Mouse (Mus musculus) lung, adult 18-20 months (tissue): ENCODE results near the gene Tha1.

Source experiments
- DNase-seq, 2 experiments: peaks; one replicate each; pipeline ENCODE4 v3.0.0; 2022; ENCODE audit warnings: mixed read lengths in 2 of 2

Tha1 gene

GRCm38 (mm10) chr11:117823411-117823810, 49.9 kb downstream of the Tha1 start:
- DNase-seq = no peak

DNA sequence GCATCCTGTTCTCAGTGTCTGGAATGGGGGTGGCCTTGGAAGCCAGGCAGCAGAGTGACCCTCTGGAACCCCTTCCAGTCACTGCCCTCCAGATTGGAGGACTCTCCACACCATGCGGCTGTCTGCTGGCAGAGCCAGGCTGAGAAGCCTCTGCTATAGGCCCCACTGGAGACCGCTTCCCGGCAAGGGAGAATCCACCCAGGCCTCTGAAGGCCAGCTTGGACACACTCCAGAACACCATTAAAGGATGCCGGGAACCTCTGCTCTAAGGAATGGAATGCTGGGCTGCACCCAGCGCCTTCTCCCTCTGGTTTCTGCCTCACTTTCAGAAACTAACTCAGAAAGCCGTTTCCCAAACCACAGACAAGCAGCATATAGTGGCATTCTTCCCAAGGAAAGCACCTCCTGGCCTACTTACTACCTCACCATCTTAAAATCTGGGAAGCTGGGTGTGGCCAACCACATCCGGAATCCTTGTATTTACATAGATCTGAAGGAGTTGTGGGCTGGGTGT, 50.5 kb downstream of the Tha1 start:
- peak in 1 of 2 experiments; percentile 42 for DNase-seq

DNA sequence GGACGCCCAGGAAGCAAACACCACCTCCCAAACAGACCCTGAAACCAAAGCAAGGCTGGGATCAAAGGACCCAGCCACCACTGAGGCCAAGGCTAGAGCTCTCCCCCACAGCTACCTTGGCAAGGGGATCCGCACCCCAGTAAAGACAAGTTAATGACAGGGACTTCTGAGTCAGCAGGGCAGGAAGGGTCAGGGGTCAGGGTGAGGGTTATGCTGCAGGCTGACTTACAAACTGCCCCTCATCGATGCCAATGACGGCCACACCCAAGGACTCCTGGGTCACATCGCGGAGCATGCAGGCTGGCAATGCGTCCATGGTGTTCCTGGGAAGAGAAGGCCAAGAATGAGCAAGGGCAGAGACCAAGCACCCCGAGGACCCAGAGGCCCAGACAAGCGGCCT, 51.4 kb downstream of the Tha1 start:
- DNase-seq = no peak

GRCm38 (mm10) chr11:117820173-117820572, 53.1 kb downstream of the Tha1 start:
- DNase-seq = no peak

GRCm38 (mm10) chr11:117819095-117819494, 54.2 kb downstream of the Tha1 start:
- DNase-seq = no peak
